Mouse (Mus musculus) forebrain, embryonic 16.5 days (tissue): ENCODE data around the gene Dpf2. TPM values are rescaled to one million over a fixed set of nuclear protein-coding genes. Genes with fewer than 3 reads are reported as not detected.

Source experiments
- ATAC-seq: fragments of 200-750 bp; cut with Nextera tagmentation; 2 replicates; pipeline ENCODE4 v1.8.0; 2017; ENCODE audit warnings: mild to moderate bottlenecking, moderate library complexity
- H3K27ac ChIP-seq: fragments of 300-500 bp; sonication (generic); 2 replicates; pipeline ENCODE4 v1.5.1; 2014; ENCODE audit warnings: low read length, control low read depth
- H3K27me3 ChIP-seq: fragments of 300-500 bp; sonication (generic); replicated peaks from 2 replicates; pipeline ENCODE4 v1.6.1; 2014; ENCODE audit warnings: low read length; ENCODE audit not compliant: control insufficient read depth, insufficient read depth
- H3K36me3 ChIP-seq: fragments of 300-500 bp; sonication (generic); 2 replicates; pipeline ENCODE4 v1.6.1; 2014; ENCODE audit not compliant: control insufficient read depth, insufficient read depth
- H3K4me1 ChIP-seq: fragments of 300-500 bp; sonication (generic); replicated peaks from 2 replicates; pipeline ENCODE4 v1.6.1; 2014; ENCODE audit warnings: low read length; ENCODE audit not compliant: control insufficient read depth, insufficient read depth
- H3K4me2 ChIP-seq: fragments of 300-500 bp; sonication (generic); 2 replicates; pipeline ENCODE4 v1.6.1; 2014; ENCODE audit warnings: mild to moderate bottlenecking, low read length, control low read depth
- H3K4me3 ChIP-seq: fragments of 300-500 bp; sonication (generic); replicated peaks from 2 replicates; pipeline ENCODE4 v1.5.1; 2014; ENCODE audit warnings: mild to moderate bottlenecking, low read length, control low read depth
- H3K9ac ChIP-seq: fragments of 300-500 bp; sonication (generic); replicated peaks from 2 replicates; pipeline ENCODE4 v1.6.1; 2014; ENCODE audit warnings: low read depth, low read length, control low read depth
- H3K9me3 ChIP-seq: fragments of 300-500 bp; sonication (generic); 2 replicates; pipeline ENCODE4 v1.6.1; 2016; ENCODE audit warnings: low read length; ENCODE audit not compliant: control insufficient read depth
- WGBS: fragments of 180-500 bp; shearing (Covaris S2); extraction: QIAGEN DNeasy Blood & Tissue Kit; methylation state at CpG from one replicate; pipeline ENCODE4 v1.1.7; 2014; 5-methylcytosine and 5-hydroxymethylcytosine counted together
- polyA plus RNA-seq: library from polyadenylated mRNA; unstranded; fragments of >200 nt; fragmentation: Nextera tagmentation; extraction: Ambion mirVana; gene quantifications from 2 replicates; pipeline ENCODE4 v1.2.1, GENCODE M21; 2015

Gene Dpf2
- polyA plus RNA-seq, 1 experiment from 2014 or later: 126 TPM

GRCm38 (mm10) chr19:5911430-5912102 lies 1.2 kb downstream of the Dpf2 start:
- ATAC-seq: no peak
- H3K4me3 ChIP-seq: peak overlapping the region; percentile 62
- H3K4me2 ChIP-seq: peak overlapping the region; percentile 81
- H3K9ac ChIP-seq: peak overlapping the region; percentile 71
- peaks cover 28% of the 10 kb centered on the region for H3K4me1 ChIP-seq
- 4% methylated on average over 14 of the region's 14 CpGs for WGBS
- H3K27me3 ChIP-seq: no peaks in the 10 kb centered on the region
- peak overlapping the region; percentile 55; the same call in 1 of the 2 replicates for H3K27ac ChIP-seq
- H3K9me3 ChIP-seq: no peaks in the 10 kb centered on the region
- H3K36me3 ChIP-seq: no peaks in the 10 kb centered on the region

DNA sequence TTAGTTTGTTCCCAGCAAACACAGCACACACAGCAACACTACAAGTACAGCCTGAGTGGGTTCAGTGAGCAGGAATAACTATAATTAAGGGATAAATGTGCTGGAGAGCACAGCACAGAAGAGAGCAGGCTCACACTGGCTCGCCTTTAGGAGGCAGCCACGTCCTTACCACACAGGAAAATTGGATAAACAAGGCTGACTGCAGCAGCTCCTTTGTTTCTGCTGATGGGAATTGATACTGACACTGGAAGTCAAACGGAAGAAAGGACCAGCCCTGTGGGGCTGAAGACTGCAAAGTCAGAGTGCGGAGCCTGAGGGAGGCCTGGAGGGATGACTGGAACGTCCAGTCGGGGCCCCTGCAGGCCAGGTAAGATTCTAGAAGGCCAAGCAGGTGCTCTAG lies 2.6 kb downstream of the Dpf2 start:
- Histone ChIP-seq H3K27me3 (no peaks in the 10 kb centered on the region), H3K4me2 (peak overlapping the region; percentile 81), H3K27ac (0 out of 2 replicates have a peak overlapping the region, but pooled peaks have one; percentile 54), H3K9me3 (no peaks in the 10 kb centered on the region), H3K4me1 (peaks cover 28% of the 10 kb centered on the region), H3K36me3 (peaks cover 6% of the 10 kb centered on the region), H3K4me3 (peak overlapping the region; percentile 25), H3K9ac (peak overlapping the region; percentile 40)
- ATAC-seq: no peak
- WGBS: 50% methylated on average over 6 of the region's 6 CpGs

DNA sequence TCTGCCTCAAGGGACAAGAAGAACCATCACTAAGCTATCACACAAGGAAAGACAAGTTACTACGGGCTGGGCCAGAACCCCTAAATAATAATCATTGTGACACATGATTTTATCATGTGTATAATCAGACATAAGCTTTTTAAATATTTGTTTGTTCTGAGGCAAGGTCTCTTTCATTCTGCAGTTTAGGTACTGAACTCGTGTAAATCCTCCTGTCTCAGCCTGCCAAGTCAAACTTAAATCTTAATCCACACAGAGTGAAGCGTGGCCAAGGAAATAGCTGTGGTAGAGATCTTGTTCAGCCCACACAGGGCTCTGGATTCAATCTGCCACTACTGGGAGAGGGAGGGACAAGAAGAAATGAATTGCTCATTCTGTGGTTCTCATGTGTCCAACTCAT lies 5.5 kb downstream of the Dpf2 start:
- no peak for ATAC-seq
- Histone ChIP-seq H3K9ac (no peak overlapping the region), H3K4me3 (no peak overlapping the region), H3K9me3 (no peaks in the 10 kb centered on the region), H3K4me2 (no peak overlapping the region), H3K4me1 (peaks cover 21% of the 10 kb centered on the region), H3K36me3 (peaks cover 32% of the 10 kb centered on the region), H3K27me3 (no peaks in the 10 kb centered on the region), H3K27ac (no peak overlapping the region)
- WGBS: 92% methylated on average over 3 of the region's 3 CpGs

DNA sequence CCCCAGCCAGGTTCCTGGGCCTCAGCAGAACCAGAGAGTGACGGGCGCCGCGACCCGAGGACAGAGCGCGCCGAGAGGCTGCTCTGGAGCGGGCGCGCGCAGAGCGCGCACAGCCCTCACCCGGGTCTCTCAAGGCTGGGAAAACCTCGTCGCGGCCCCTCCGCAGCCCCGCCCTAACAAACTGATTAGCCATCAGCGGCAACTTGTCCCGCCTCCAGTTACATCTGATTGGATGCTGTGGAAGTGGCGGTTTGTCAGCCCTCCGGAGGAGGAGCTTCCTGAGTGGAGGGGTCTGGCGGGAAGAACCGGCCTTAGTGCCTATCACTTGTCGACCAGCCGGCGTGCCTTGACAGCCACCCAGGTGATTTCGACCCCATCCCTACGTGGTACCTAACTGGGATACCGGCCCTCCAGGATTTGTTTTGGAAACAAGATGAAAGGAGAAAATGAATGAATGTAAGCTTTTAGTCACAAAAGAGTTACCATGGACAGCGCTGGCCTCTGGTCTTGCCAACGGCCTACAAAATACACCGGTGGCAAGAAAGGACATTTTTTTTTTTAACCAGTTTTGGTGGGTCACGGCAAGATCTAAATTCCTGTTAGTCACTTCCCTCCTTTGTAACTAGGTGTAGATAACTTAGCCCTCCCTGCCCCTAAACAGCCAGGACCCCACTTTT lies 18.7 kb downstream of the Dpf2 start, which contains the start of gene Tigd3:
Gene Tigd3, minus strand, starts transcription at position 148 of the 677 bp plus-strand sequence.
- ATAC-seq: peak; percentile 99
- peak within 1 kb of the TSS; percentile 76 for H3K27ac ChIP-seq
- H3K36me3 ChIP-seq: peaks cover 10% of the 10 kb centered on the region
- WGBS: 3% methylated on average over 36 of the region's 36 CpGs
- H3K4me3 ChIP-seq: peak within 1 kb of the TSS; percentile 81
- no peaks in the 10 kb centered on the region for H3K27me3 ChIP-seq
- peak within 1 kb of the TSS; percentile 84 for H3K4me2 ChIP-seq
- H3K4me1 ChIP-seq: peaks cover 25% of the 10 kb centered on the region
- peak within 1 kb of the TSS; percentile 92 for H3K9ac ChIP-seq
- no peaks in the 10 kb centered on the region for H3K9me3 ChIP-seq

DNA sequence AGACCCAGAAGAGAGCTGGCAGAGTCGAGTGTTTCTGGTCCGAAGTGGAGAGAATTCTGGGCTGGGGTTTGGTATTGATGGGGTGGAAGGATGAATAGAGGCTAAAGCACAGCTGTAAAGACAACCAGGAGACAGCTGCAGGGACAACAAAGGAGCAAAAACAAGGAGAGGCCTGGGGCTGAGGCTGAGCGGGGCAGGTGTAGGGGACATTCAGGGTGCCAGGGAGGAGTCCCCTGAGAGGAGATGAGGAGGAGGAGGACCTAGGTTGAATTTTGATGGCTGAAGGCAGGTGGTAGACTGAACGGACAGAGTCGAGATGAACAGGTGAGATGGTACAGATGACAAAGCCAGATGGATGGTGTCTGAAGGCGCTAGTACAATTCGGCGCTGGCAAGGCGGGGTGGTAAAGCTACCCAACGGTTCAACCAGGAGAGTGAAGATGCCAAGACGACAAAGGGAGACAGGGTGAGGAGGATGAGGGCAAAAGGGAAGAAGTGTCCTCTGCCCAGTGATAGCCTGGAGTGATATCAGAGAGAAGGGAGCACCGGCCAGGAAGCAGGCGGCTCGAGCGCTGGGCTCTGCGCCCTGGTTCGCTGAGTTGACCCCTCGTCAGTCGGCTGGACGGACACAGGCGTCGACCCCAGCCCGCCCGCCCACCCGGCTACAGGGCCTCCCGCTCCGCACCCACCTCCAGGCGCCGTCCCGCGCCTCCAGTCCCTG lies 19.4 kb downstream of the Dpf2 start:
- no peaks in the 10 kb centered on the region for H3K27me3 ChIP-seq
- peak; percentile 49 for ATAC-seq
- peak overlapping the region; percentile 76 for H3K27ac ChIP-seq
- H3K9ac ChIP-seq: peak overlapping the region; percentile 92
- H3K36me3 ChIP-seq: peaks cover 8% of the 10 kb centered on the region; the same call in 1 of the 2 replicates
- peaks cover 25% of the 10 kb centered on the region for H3K4me1 ChIP-seq
- 6% methylated on average over 22 of the region's 31 CpGs for WGBS
- H3K4me2 ChIP-seq: peak overlapping the region; percentile 84
- H3K9me3 ChIP-seq: no peaks in the 10 kb centered on the region
- peak overlapping the region; percentile 81 for H3K4me3 ChIP-seq

- H3K9ac ChIP-seq: peak overlapping the region; percentile 92
- peaks cover 8% of the 10 kb centered on the region; the same call in 1 of the 2 replicates for H3K36me3 ChIP-seq
- no peaks in the 10 kb centered on the region for H3K27me3 ChIP-seq
- H3K9me3 ChIP-seq: no peaks in the 10 kb centered on the region
- peak overlapping the region; percentile 81 for H3K4me3 ChIP-seq
- peaks cover 25% of the 10 kb centered on the region for H3K4me1 ChIP-seq
- WGBS: 84% methylated on average over 13 of the region's 13 CpGs
- ATAC-seq: no peak
- H3K27ac ChIP-seq: no peak overlapping the region
- H3K4me2 ChIP-seq: peak overlapping the region; percentile 84
These were observed 20.1 kb downstream of the Dpf2 start for GRCm38 (mm10) chr19:5892735-5893134.

DNA sequence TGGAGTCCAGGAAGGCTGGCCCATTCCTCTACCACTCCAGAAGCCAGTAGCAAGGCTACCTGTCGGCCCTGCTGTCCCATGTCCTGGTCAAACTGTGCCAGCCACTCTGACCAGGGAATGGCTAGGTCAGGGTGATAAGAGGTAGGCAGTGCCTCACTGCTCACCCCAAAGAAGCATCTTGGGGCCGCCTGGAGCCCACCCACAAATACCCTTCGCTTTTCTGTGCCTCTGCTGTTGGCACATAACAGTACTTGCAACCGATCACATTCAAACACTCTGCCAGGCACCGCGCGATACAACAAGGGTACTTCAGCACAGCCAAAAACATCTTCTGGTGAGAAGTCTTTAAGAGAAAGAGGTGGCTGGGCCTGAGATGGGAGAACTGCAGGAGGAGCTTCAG lies 20.5 kb downstream of the Dpf2 start:
- Histone ChIP-seq H3K4me1 (peaks cover 25% of the 10 kb centered on the region), H3K9ac (no peak overlapping the region; the same call in 1 of the 2 replicates), H3K27ac (no peak overlapping the region; the same call in 1 of the 2 replicates), H3K36me3 (peaks cover 8% of the 10 kb centered on the region; the same call in 1 of the 2 replicates), H3K4me3 (no peak overlapping the region), H3K27me3 (no peaks in the 10 kb centered on the region), H3K4me2 (no peak overlapping the region), H3K9me3 (no peaks in the 10 kb centered on the region)
- 91% methylated on average over 7 of the region's 7 CpGs for WGBS
- ATAC-seq: no peak

- Histone ChIP-seq H3K36me3 (peaks cover 6% of the 10 kb centered on the region; the same call in 1 of the 2 replicates), H3K9me3 (no peaks in the 10 kb centered on the region), H3K4me3 (no peak overlapping the region), H3K4me1 (peaks cover 25% of the 10 kb centered on the region), H3K9ac (no peak overlapping the region), H3K27ac (no peak overlapping the region), H3K27me3 (no peaks in the 10 kb centered on the region), H3K4me2 (no peak overlapping the region)
- ATAC-seq: no peak
- WGBS: 89% methylated on average over 12 of the region's 12 CpGs
These were observed 21.1 kb downstream of the Dpf2 start for GRCm38 (mm10) chr19:5891521-5892258.
